Mouse (Mus musculus) hindbrain, embryonic 10.5 days (tissue): ENCODE measurements at regions not wholly inside any gene's neighbourhood (a gene's known extent, or its start where the extent isn't known, plus 50 kb on each side); places are given as distances from the start of the nearest gene placed in this dataset.
A peak's percentile ranks its signal among the peaks of the same experiment; 100 is the strongest.

ENCODE experiments used
- DNase-seq: peaks from one replicate; pipeline ENCODE4 v3.0.0-alpha.2; 2017; ENCODE audit warnings: low spot score
- H3K27ac ChIP-seq: fragments of 300-500 bp; sonication (generic); 2 replicates; pipeline ENCODE4 v1.5.1; 2016; ENCODE audit warnings: mild to moderate bottlenecking, moderate library complexity
- H3K27me3 ChIP-seq: fragments of 300-500 bp; sonication (generic); 2 replicates; pipeline ENCODE4 v1.6.1; 2016; ENCODE audit warnings: mild to moderate bottlenecking; ENCODE audit not compliant: poor library complexity, insufficient read depth, severe bottlenecking
- H3K36me3 ChIP-seq: fragments of 300-500 bp; sonication (generic); 2 replicates; pipeline ENCODE4 v1.6.1; 2016; ENCODE audit warnings: mild to moderate bottlenecking, moderate library complexity
- H3K4me1 ChIP-seq: fragments of 300-500 bp; sonication (generic); replicated peaks from 2 replicates; pipeline ENCODE4 v1.6.1; 2016; ENCODE audit warnings: mild to moderate bottlenecking
- H3K4me3 ChIP-seq: fragments of 300-500 bp; sonication (generic); 2 replicates; pipeline ENCODE4 v1.5.1; 2016; ENCODE audit warnings: mild to moderate bottlenecking, moderate library complexity
- H3K9me3 ChIP-seq: fragments of 300-500 bp; sonication (generic); 2 replicates; pipeline ENCODE4 v1.6.1; 2016; ENCODE audit warnings: mild to moderate bottlenecking, moderate library complexity
- WGBS: fragments of 180-500 bp; shearing (Covaris S2); methylation state at CpG from one replicate; pipeline ENCODE4 v1.1.7; 2016; 5-methylcytosine and 5-hydroxymethylcytosine counted together

DNA sequence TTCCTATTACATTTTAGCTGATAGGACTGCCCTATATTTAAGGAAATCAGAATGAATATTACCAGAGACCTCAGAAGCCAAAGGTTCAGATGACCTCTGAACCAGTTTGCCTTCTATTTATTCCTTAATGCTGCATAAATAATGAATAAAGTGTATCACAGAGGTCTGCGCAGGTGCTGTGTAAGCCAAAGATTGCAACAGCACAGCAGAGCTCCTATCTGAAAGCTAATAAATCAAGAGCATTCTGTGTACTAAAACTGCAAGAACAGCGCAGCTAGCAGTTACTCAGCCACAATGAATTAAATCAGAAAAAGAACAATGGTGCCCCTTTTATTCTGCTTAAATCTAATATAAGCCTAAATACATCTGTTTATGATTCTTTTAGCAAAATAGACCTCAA, 1208.5 kb downstream of the Rapgef2 start:
- no peak overlapping the region for H3K4me3 ChIP-seq
- no peaks in the 10 kb centered on the region for H3K9me3 ChIP-seq
- no peak for DNase-seq
- H3K36me3 ChIP-seq = no peaks in the 10 kb centered on the region
- WGBS = 92% methylated on average over 2 of the region's 2 CpGs
- H3K4me1 ChIP-seq = no peaks in the 10 kb centered on the region
- no peaks in the 10 kb centered on the region for H3K27me3 ChIP-seq
- H3K27ac ChIP-seq = no peak overlapping the region

DNA sequence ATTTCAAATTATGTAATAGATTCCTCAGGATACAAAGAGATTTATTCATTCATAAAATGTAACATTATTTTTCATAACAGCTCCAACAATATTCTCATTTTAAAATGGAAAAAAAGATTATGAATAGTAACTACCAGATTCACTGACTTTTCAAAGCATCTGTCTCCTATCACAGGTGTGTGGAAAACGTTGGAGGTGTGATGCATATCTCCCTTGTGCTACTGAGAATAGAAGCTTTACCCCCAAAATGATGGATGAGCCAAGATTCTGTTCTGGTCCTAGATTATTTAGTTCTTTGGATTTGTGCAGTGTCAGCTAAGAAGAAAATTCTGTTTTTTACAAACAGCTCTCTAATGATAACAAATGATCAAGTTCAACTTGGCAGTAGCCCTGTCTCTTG, 1209.0 kb downstream of the Rapgef2 start:
- H3K36me3 ChIP-seq = no peaks in the 10 kb centered on the region
- no peaks in the 10 kb centered on the region for H3K4me1 ChIP-seq
- H3K27ac ChIP-seq = no peak overlapping the region
- 59% methylated on average over 1 of the region's 1 CpGs for WGBS
- no peak for DNase-seq
- no peaks in the 10 kb centered on the region for H3K27me3 ChIP-seq
- no peak overlapping the region for H3K4me3 ChIP-seq
- no peaks in the 10 kb centered on the region for H3K9me3 ChIP-seq

- DNase-seq = no peak
- 61% methylated on average over 1 of the region's 1 CpGs for WGBS
Measured at GRCm38 (mm10) chr3:78073040-78073439, 1213.3 kb downstream of the Rapgef2 start.

DNA sequence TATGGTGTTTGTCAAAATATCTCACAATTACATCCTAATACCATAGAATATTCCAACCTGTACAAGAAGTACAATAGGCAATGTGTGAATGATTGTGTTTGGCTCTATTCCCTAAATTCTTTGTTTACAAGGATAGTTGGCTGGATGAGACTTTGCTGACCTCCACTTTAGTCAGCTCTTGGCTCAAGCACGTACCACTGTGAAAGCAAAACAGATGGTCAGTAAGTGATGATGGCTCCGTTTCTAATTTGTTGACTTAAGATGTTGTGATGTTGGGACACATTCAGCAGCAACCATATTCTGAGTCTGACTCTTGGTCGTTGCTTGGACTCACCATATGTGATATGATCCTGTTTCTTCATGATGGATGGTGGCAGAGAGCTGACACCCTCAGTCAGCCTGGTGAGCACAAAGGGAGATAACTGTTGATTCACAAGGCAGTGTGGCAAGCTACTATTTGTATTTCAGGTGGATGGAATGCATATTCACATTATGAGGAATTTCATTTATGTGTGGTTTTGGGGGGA, 1219.1 kb downstream of the Rapgef2 start:
- no peaks in the 10 kb centered on the region for H3K36me3 ChIP-seq
- peaks cover 5% of the 10 kb centered on the region for H3K4me1 ChIP-seq
- H3K9me3 ChIP-seq = no peaks in the 10 kb centered on the region
- no peak overlapping the region for H3K4me3 ChIP-seq
- DNase-seq = no peak
- 69% methylated on average over 3 of the region's 3 CpGs for WGBS
- no peak overlapping the region for H3K27ac ChIP-seq
- H3K27me3 ChIP-seq = no peaks in the 10 kb centered on the region

More at GRCm38 (mm10) chr3:78073040-78073439, 1213.3 kb downstream of the Rapgef2 start:
- Histone ChIP-seq H3K36me3 (no peaks in the 10 kb centered on the region), H3K4me1 (no peaks in the 10 kb centered on the region), H3K27ac (no peak overlapping the region), H3K9me3 (no peaks in the 10 kb centered on the region), H3K27me3 (no peaks in the 10 kb centered on the region), H3K4me3 (no peak overlapping the region)

GRCm38 (mm10) chr3:78066336-78066735, 1220.0 kb downstream of the Rapgef2 start:
- WGBS = 92% methylated on average over 4 of the region's 4 CpGs

DNA sequence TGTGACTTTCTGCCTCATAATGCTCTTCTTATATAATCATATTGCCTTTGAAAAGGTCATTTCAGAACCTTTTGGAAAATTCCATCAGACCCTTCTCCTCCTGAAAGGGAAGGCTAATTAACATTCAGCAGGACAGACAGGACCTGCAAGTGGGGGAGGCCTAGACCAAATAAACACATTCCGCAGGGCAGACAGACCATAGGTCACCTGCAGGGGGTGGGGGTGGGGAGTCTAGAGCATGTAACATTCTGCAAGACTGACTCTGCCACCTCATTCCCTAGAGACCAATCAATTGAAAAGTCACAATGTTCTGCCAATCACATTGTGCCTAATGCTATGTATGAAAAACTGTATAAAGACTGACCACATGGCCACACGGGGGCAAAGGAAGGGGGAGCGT, 1223.8 kb downstream of the Rapgef2 start:
- H3K4me3 ChIP-seq = no peak overlapping the region
- H3K27ac ChIP-seq = no peak overlapping the region
- H3K4me1 ChIP-seq = peaks cover 5% of the 10 kb centered on the region
- H3K36me3 ChIP-seq = no peaks in the 10 kb centered on the region
- 47% methylated on average over 3 of the region's 3 CpGs for WGBS
- DNase-seq = peak; percentile 7
- no peaks in the 10 kb centered on the region for H3K9me3 ChIP-seq
- H3K27me3 ChIP-seq = no peaks in the 10 kb centered on the region

More at GRCm38 (mm10) chr3:78066336-78066735, 1220.0 kb downstream of the Rapgef2 start:
- no peaks in the 10 kb centered on the region for H3K9me3 ChIP-seq
- no peak overlapping the region for H3K4me3 ChIP-seq
- peaks cover 5% of the 10 kb centered on the region for H3K4me1 ChIP-seq
- H3K27ac ChIP-seq = no peak overlapping the region
- no peaks in the 10 kb centered on the region for H3K36me3 ChIP-seq
- no peak for DNase-seq
- no peaks in the 10 kb centered on the region for H3K27me3 ChIP-seq

DNA sequence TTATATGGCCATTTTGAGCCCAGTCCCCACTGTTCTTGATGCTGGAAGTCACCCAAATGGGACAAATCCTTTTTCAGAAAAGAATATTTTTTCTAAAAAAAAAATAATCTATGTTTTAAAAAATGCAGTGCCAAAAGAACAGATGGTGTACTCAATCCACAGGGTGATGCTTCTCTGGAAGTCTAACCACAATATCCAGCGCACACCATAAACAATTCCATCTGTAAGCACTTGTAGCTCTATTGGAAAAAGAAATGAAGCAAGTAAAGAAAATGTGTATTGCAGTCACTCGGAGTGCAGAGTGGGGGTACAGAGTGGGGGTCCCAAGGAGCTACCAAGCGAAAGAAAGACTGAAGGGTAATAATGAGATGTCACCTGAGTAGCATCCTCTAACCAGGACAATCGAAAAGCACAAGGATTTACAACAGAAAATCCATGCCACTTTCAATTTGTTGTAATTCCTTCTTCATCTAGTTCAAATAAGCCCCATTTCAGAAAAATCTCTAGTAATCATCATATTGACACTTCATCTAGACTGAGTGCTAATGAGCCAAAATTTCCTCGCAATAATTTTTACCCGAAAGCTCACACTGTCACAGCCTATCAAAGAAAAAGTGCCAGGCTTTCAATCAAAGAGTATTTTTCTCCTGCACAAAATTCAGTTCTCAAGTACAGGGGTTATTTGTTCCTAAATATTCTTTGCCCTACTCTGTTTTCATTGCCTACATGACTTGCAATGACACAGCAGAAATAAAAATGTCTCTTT, 1226.3 kb downstream of the Rapgef2 start:
- H3K4me1 ChIP-seq = peaks cover 5% of the 10 kb centered on the region
- WGBS = 81% methylated on average over 6 of the region's 6 CpGs
- no peaks in the 10 kb centered on the region for H3K9me3 ChIP-seq
- no peak for DNase-seq
- no peak overlapping the region for H3K4me3 ChIP-seq
- H3K36me3 ChIP-seq = no peaks in the 10 kb centered on the region
- no peaks in the 10 kb centered on the region for H3K27me3 ChIP-seq
- H3K27ac ChIP-seq = no peak overlapping the region
